Mouse (Mus musculus): Measurements from ENCODE around the gene Mapkapk5. TPM values are rescaled to one million over a fixed set of nuclear protein-coding genes. Genes with fewer than 3 reads are reported as not detected.

The Mapkapk5 gene
- polyA plus RNA-seq, 1 experiment from 2014 or later, result 54.5 TPM

GRCm38 (mm10) chr5:121544910-121545792, 554 bp downstream of the Mapkapk5 start, which contains the start of the genes Adam1a and Gm42878:
TSS of gene Adam1a (minus strand) at chr5:121545482.
TSS of gene Gm42878 (minus strand) at chr5:121545482.
- Histone ChIP-seq H3K9me3 (ENCODE audit: control insufficient read depth, low read length) (no peaks in the 10 kb centered on the region), H3K36me3 (ENCODE audit: control insufficient read depth, insufficient read depth, low read length) (no peaks in the 10 kb centered on the region; the same call in 1 of the 2 replicates), H3K9ac (ENCODE audit: low read length) (peak within 1 kb of the TSS; percentile 98), H3K4me3 (ENCODE audit: low read depth, low read length) (peak within 1 kb of the TSS; percentile 100), H3K4me1 (ENCODE audit: control insufficient read depth, insufficient read depth, low read length) (peaks cover 8% of the 10 kb centered on the region), H3K27me3 (ENCODE audit: control insufficient read depth, insufficient read depth, low read length) (no peaks in the 10 kb centered on the region), H3K4me2 (ENCODE audit: low read depth, severe bottlenecking) (peak within 1 kb of the TSS; percentile 92), H3K27ac (replicated peaks; ENCODE audit: low read depth, low read length) (peak within 1 kb of the TSS; percentile 86)
- WGBS, result under 1% methylated on average over 47 of the region's 97 CpGs
- peak; percentile 50 for DNase-seq (ENCODE audit: low spot score)
- no peak; the same call in 1 of the 2 replicates for ATAC-seq (ENCODE audit: insufficient number of reproducible peaks, low FRiP score, low TSS enrichment, low read depth)

GRCm38 (mm10) chr5:121543370-121543769, 2.3 kb downstream of the Mapkapk5 start:
- no peak overlapping the region for H3K27ac ChIP-seq (replicated peaks; ENCODE audit: low read depth, low read length)
- H3K4me2 ChIP-seq (ENCODE audit: low read depth, severe bottlenecking), result no peak overlapping the region
- H3K36me3 ChIP-seq (ENCODE audit: control insufficient read depth, insufficient read depth, low read length), result no peaks in the 10 kb centered on the region; the same call in 1 of the 2 replicates
- no peaks in the 10 kb centered on the region for H3K9me3 ChIP-seq (ENCODE audit: control insufficient read depth, low read length)
- no peak for DNase-seq (ENCODE audit: low spot score)
- no peak overlapping the region for H3K9ac ChIP-seq (ENCODE audit: low read length)
- H3K4me1 ChIP-seq (ENCODE audit: control insufficient read depth, insufficient read depth, low read length), result peaks cover 8% of the 10 kb centered on the region
- no peak for ATAC-seq (ENCODE audit: insufficient number of reproducible peaks, low FRiP score, low TSS enrichment, low read depth)
- H3K27me3 ChIP-seq (ENCODE audit: control insufficient read depth, insufficient read depth, low read length), result no peaks in the 10 kb centered on the region
- 85% methylated on average over 3 of the region's 3 CpGs for WGBS
- H3K4me3 ChIP-seq (ENCODE audit: low read depth, low read length), result no peak overlapping the region

DNA sequence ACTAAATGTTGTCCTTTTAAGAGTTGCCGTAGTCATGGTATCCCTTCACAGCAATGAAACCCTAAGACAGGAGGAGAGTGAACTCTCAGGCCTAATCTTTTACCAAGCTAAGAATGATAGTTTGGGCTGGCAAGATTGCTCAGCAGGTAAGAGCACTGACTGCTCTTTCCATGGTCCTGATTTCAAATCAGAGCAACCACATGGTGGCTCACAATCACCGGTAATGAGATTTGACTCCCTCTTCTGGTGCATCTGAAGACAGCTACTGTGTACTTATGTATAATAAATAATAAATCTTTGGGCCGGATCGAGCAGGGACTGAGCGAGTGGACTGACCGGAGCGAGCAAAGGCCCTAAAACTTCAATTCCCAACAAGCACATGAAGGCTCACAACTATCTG, 4.5 kb downstream of the Mapkapk5 start:
- no peak for ATAC-seq (ENCODE audit: insufficient number of reproducible peaks, low FRiP score, low TSS enrichment, low read depth)
- Histone ChIP-seq H3K4me1 (ENCODE audit: control insufficient read depth, insufficient read depth, low read length) (peaks cover 8% of the 10 kb centered on the region), H3K36me3 (ENCODE audit: control insufficient read depth, insufficient read depth, low read length) (no peaks in the 10 kb centered on the region; the same call in 1 of the 2 replicates), H3K27ac (replicated peaks; ENCODE audit: low read depth, low read length) (no peak overlapping the region), H3K27me3 (ENCODE audit: control insufficient read depth, insufficient read depth, low read length) (no peaks in the 10 kb centered on the region), H3K4me2 (ENCODE audit: low read depth, severe bottlenecking) (no peak overlapping the region), H3K9me3 (ENCODE audit: control insufficient read depth, low read length) (no peaks in the 10 kb centered on the region), H3K9ac (ENCODE audit: low read length) (no peak overlapping the region), H3K4me3 (ENCODE audit: low read depth, low read length) (no peak overlapping the region)
- 91% methylated on average over 7 of the region's 7 CpGs for WGBS
- DNase-seq (ENCODE audit: low spot score), result no peak

GRCm38 (mm10) chr5:121540066-121540465, 5.6 kb downstream of the Mapkapk5 start:
- no peak overlapping the region for H3K27ac ChIP-seq (replicated peaks; ENCODE audit: low read depth, low read length)
- no peaks in the 10 kb centered on the region for H3K9me3 ChIP-seq (ENCODE audit: control insufficient read depth, low read length)
- H3K4me2 ChIP-seq (ENCODE audit: low read depth, severe bottlenecking), result no peak overlapping the region
- no peak for DNase-seq (ENCODE audit: low spot score)
- peaks cover 9% of the 10 kb centered on the region for H3K36me3 ChIP-seq (ENCODE audit: control insufficient read depth, insufficient read depth, low read length)
- no peak overlapping the region for H3K9ac ChIP-seq (ENCODE audit: low read length)
- peaks cover 8% of the 10 kb centered on the region for H3K4me1 ChIP-seq (ENCODE audit: control insufficient read depth, insufficient read depth, low read length)
- no peaks in the 10 kb centered on the region for H3K27me3 ChIP-seq (ENCODE audit: control insufficient read depth, insufficient read depth, low read length)
- no peak overlapping the region for H3K4me3 ChIP-seq (ENCODE audit: low read depth, low read length)
- ATAC-seq (ENCODE audit: insufficient number of reproducible peaks, low FRiP score, low TSS enrichment, low read depth), result no peak
- 95% methylated on average over 5 of the region's 5 CpGs for WGBS

DNA sequence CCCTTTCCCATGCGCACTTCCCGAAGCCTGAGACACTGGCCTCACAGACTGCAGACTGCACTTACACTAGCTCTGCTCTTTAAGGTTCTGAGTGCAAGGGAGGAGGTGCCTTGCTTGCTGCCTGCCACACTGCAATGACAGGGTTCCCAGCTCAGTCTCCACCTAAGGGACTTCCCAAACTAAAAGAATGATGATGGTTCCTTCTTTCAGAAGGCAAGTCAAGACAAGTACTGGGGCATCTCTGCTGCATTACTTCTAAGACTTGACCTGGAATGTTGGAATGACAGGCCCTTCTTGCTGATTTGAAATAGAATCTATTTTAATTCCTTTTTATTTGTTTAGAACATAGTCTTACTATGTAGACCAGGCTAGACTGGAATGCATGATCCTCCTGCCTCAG, 8.1 kb downstream of the Mapkapk5 start:
- Histone ChIP-seq H3K27me3 (ENCODE audit: control insufficient read depth, insufficient read depth, low read length) (no peaks in the 10 kb centered on the region), H3K27ac (replicated peaks; ENCODE audit: low read depth, low read length) (no peak overlapping the region), H3K9ac (ENCODE audit: low read length) (no peak overlapping the region), H3K9me3 (ENCODE audit: control insufficient read depth, low read length) (no peaks in the 10 kb centered on the region), H3K36me3 (ENCODE audit: control insufficient read depth, insufficient read depth, low read length) (peaks cover 19% of the 10 kb centered on the region), H3K4me3 (ENCODE audit: low read depth, low read length) (no peak overlapping the region), H3K4me1 (ENCODE audit: control insufficient read depth, insufficient read depth, low read length) (no peaks in the 10 kb centered on the region), H3K4me2 (ENCODE audit: low read depth, severe bottlenecking) (no peak overlapping the region)
- DNase-seq (ENCODE audit: low spot score) (no peak), ATAC-seq (ENCODE audit: insufficient number of reproducible peaks, low FRiP score, low TSS enrichment, low read depth) (no peak)
- 90% methylated on average over 2 of the region's 2 CpGs for WGBS

DNA sequence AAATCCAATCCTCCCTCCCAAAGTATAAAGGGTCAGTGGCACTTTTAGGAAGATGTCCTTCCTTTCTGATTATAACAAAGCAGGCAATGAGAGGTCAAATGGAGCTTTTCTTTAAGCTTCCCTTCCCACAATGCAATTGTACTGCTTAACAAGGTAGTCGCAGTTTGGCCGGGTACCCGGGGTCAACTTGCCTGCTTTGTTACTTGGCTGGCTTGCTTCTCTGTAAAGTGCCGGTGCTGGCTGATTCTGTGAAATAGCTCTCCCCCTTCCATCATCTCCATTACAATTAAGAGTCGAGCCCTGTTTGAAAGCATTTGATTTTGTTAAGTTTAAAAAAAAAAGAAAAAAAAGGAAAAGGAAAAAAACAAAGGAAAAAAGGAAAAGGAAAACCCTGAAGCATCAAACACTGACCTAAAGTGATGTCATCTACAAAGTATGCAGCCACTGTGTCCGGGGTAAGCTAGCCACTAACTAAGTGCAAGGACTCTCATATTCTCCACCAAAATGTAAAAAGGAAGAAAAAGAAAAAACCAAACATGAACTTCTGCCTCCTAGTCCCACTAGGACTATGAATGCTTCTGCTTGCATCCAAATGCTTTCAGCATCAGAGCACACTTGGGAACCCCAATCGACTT, 8.7 kb downstream of the Mapkapk5 start:
- DNase-seq (ENCODE audit: low spot score) (no peak), ATAC-seq (ENCODE audit: insufficient number of reproducible peaks, low FRiP score, low TSS enrichment, low read depth) (no peak)
- Histone ChIP-seq H3K27ac (replicated peaks; ENCODE audit: low read depth, low read length) (no peak overlapping the region), H3K4me3 (ENCODE audit: low read depth, low read length) (no peak overlapping the region), H3K36me3 (ENCODE audit: control insufficient read depth, insufficient read depth, low read length) (peaks cover 21% of the 10 kb centered on the region), H3K9me3 (ENCODE audit: control insufficient read depth, low read length) (no peaks in the 10 kb centered on the region), H3K4me1 (ENCODE audit: control insufficient read depth, insufficient read depth, low read length) (no peaks in the 10 kb centered on the region), H3K4me2 (ENCODE audit: low read depth, severe bottlenecking) (no peak overlapping the region), H3K9ac (ENCODE audit: low read length) (no peak overlapping the region), H3K27me3 (ENCODE audit: control insufficient read depth, insufficient read depth, low read length) (no peaks in the 10 kb centered on the region)
- WGBS, result 85% methylated on average over 7 of the region's 7 CpGs

DNA sequence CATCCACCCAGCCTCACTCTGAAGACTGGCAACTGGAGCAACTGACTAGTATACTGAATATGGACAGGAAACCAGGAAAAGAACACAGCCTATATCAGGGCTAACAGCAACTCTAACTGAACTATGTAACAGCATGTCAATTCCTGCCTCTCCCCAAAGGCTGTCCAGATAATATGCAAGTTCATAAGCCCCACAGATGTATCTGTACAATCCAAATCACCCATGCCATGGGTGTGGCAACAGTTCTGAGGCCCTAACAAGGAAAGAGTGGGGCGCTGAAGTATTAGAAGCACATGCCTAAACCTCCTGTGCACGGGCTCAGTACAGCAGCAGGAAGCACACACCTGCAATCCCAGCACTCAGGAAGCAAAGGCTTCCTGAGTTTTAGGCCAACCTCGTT, 10.6 kb downstream of the Mapkapk5 start:
- ATAC-seq (ENCODE audit: insufficient number of reproducible peaks, low FRiP score, low TSS enrichment, low read depth), result no peak
- WGBS, result 91% methylated on average over 3 of the region's 3 CpGs

GRCm38 (mm10) chr5:121534521-121534920, 11.2 kb downstream of the Mapkapk5 start:
- Histone ChIP-seq H3K36me3 (ENCODE audit: control insufficient read depth, insufficient read depth, low read length) (peaks cover 32% of the 10 kb centered on the region), H3K9ac (ENCODE audit: low read length) (no peak overlapping the region), H3K9me3 (ENCODE audit: control insufficient read depth, low read length) (no peaks in the 10 kb centered on the region), H3K4me3 (ENCODE audit: low read depth, low read length) (no peak overlapping the region), H3K4me2 (ENCODE audit: low read depth, severe bottlenecking) (no peak overlapping the region), H3K4me1 (ENCODE audit: control insufficient read depth, insufficient read depth, low read length) (no peaks in the 10 kb centered on the region), H3K27me3 (ENCODE audit: control insufficient read depth, insufficient read depth, low read length) (no peaks in the 10 kb centered on the region), H3K27ac (replicated peaks; ENCODE audit: low read depth, low read length) (no peak overlapping the region)
- DNase-seq (ENCODE audit: low spot score) (peak; percentile 44), ATAC-seq (ENCODE audit: insufficient number of reproducible peaks, low FRiP score, low TSS enrichment, low read depth) (no peak)
- WGBS, result 92% methylated on average over 5 of the region's 5 CpGs

More for the DNA sequence above, 10.6 kb downstream of the Mapkapk5 start:
- DNase-seq (ENCODE audit: low spot score), result no peak
- H3K9me3 ChIP-seq (ENCODE audit: control insufficient read depth, low read length), result no peaks in the 10 kb centered on the region
- no peak overlapping the region for H3K4me3 ChIP-seq (ENCODE audit: low read depth, low read length)
- H3K27ac ChIP-seq (replicated peaks; ENCODE audit: low read depth, low read length), result no peak overlapping the region
- H3K9ac ChIP-seq (ENCODE audit: low read length), result no peak overlapping the region
- no peaks in the 10 kb centered on the region for H3K4me1 ChIP-seq (ENCODE audit: control insufficient read depth, insufficient read depth, low read length)
- H3K27me3 ChIP-seq (ENCODE audit: control insufficient read depth, insufficient read depth, low read length), result no peaks in the 10 kb centered on the region
- peaks cover 28% of the 10 kb centered on the region for H3K36me3 ChIP-seq (ENCODE audit: control insufficient read depth, insufficient read depth, low read length)
- no peak overlapping the region for H3K4me2 ChIP-seq (ENCODE audit: low read depth, severe bottlenecking)
